In genomic region chr14:122942757-122943474, GRCm38 (mm10) we compare ENCODE assay signal across 13 mouse cellular contexts. TPM values are rescaled to one million over a fixed set of nuclear protein-coding genes. Genes with fewer than 3 reads are reported as not detected.
A peak's percentile ranks its signal among the peaks of the same experiment; 100 is the strongest.
DNase-seq lines count a peak whose midpoint lies in the region; ATAC-seq and TF ChIP-seq lines count a peak whose summit lies in the region.
"Had no signal": no experiment of that assay in that cellular context is flagged by ENCODE, and none has a peak within 500 bp of the region (broad histone marks: within the 10 kb centered on the region; RNA-seq: fewer than 3 reads in every experiment).

No protein-coding gene starts in this region.

- peaks cover 56% of the 10 kb centered on the region for H3K36me3 ChIP-seq in kidney, embryonic 15.5 days
- peaks cover 66% of the 10 kb centered on the region for H3K36me3 ChIP-seq in forebrain, embryonic 10.5 days (replicated peaks)
- peaks cover 9% of the 10 kb centered on the region for H3K36me3 ChIP-seq in forebrain, postnatal 0 days (ENCODE audit: insufficient read depth)
- peaks cover 4% of the 10 kb centered on the region; the same call in 1 of the 2 replicates for H3K36me3 ChIP-seq in limb, embryonic 11.5 days (ENCODE audit: control insufficient read depth, insufficient read depth, low read length)
- H3K36me3 ChIP-seq in heart, embryonic 10.5 days = peaks cover 17% of the 10 kb centered on the region
- no peaks in the 10 kb centered on the region for H3K36me3 ChIP-seq in liver, postnatal 0 days (replicated peaks; ENCODE audit: insufficient read depth, low read length)

- intact Hi-C loops in left cerebral cortex, postnatal 4 days (cut with DNase I) = no loop called here

- H3K4me3 ChIP-seq in kidney, embryonic 15.5 days (replicated peaks) = no peak overlapping the region
- no peak overlapping the region for H3K4me3 ChIP-seq in forebrain, embryonic 10.5 days
- H3K4me3 ChIP-seq in forebrain, postnatal 0 days (ENCODE audit: low read depth, low read length) = no peak overlapping the region
- no peak overlapping the region for H3K4me3 ChIP-seq in limb, embryonic 11.5 days (ENCODE audit: low read depth, low read length)
- H3K4me3 ChIP-seq in heart, embryonic 10.5 days = no peak overlapping the region
- H3K4me3 ChIP-seq in liver, postnatal 0 days (ENCODE audit: low read depth, low read length) = no peak overlapping the region
- H3K4me3 ChIP-seq: embryonic facial prominence, embryonic 15.5 days; heart, embryonic 15.5 days had no signal

- H3K27ac ChIP-seq in kidney, embryonic 15.5 days = no peak overlapping the region
- H3K27ac ChIP-seq in forebrain, embryonic 10.5 days = no peak overlapping the region
- H3K27ac ChIP-seq in forebrain, postnatal 0 days (ENCODE audit: low read depth, low read length) = no peak overlapping the region
- no peak overlapping the region for H3K27ac ChIP-seq in limb, embryonic 11.5 days (replicated peaks; ENCODE audit: low read depth, low read length)
- no peak overlapping the region for H3K27ac ChIP-seq in heart, embryonic 10.5 days
- H3K27ac ChIP-seq in liver, postnatal 0 days (ENCODE audit: low read depth) = no peak overlapping the region
- H3K27ac ChIP-seq: embryonic facial prominence, embryonic 15.5 days; heart, embryonic 15.5 days had no signal

- ATAC-seq in kidney, embryonic 15.5 days (replicated peaks; ENCODE audit: low FRiP score) = peak; percentile 92
- peak; percentile 89 for ATAC-seq in forebrain, postnatal 0 days
- peak; percentile 71; the same call in 1 of the 2 replicates for ATAC-seq in limb, embryonic 11.5 days (ENCODE audit: insufficient number of reproducible peaks, low FRiP score, low TSS enrichment, low read depth)
- no peak for ATAC-seq in liver, postnatal 0 days

- WGBS in kidney, embryonic 15.5 days = 17% methylated on average over 4 of the region's 4 CpGs
- 51% methylated on average over 4 of the region's 4 CpGs for WGBS in forebrain, embryonic 10.5 days
- WGBS in forebrain, postnatal 0 days = 22% methylated on average over 4 of the region's 4 CpGs
- 19% methylated on average over 4 of the region's 4 CpGs for WGBS in limb, embryonic 11.5 days
- WGBS in heart, embryonic 10.5 days = 82% methylated on average over 4 of the region's 4 CpGs
- 88% methylated on average over 4 of the region's 4 CpGs for whole genome bisulfite sequencing in liver, postnatal 0 days (ENCODE audit: insufficient replicate concordance)

- TF ChIP-seq CTCF in forebrain, postnatal 0 days (IDR thresholded peaks at IDR 0.05; ENCODE audit: low read depth) = no peak
- no peak for TF ChIP-seq CTCF in liver, postnatal 0 days (IDR thresholded peaks at IDR 0.05; ENCODE audit: low read depth)

- H3K27me3 ChIP-seq in kidney, embryonic 15.5 days = no peaks in the 10 kb centered on the region; the same call in 1 of the 2 replicates
- peaks cover 4% of the 10 kb centered on the region; the same call in 1 of the 2 replicates for H3K27me3 ChIP-seq in forebrain, embryonic 10.5 days (ENCODE audit: poor library complexity, severe bottlenecking)
- no peaks in the 10 kb centered on the region for H3K27me3 ChIP-seq in forebrain, postnatal 0 days (ENCODE audit: insufficient read depth, low read length)
- no peaks in the 10 kb centered on the region for H3K27me3 ChIP-seq in limb, embryonic 11.5 days (ENCODE audit: control insufficient read depth, insufficient read depth, low read length)
- no peaks in the 10 kb centered on the region for H3K27me3 ChIP-seq in heart, embryonic 10.5 days (ENCODE audit: insufficient read depth, poor library complexity, severe bottlenecking)
- H3K27me3 ChIP-seq in liver, postnatal 0 days (ENCODE audit: insufficient read depth, low read length) = no peaks in the 10 kb centered on the region
- H3K27me3 ChIP-seq: embryonic facial prominence, embryonic 15.5 days; heart, embryonic 15.5 days had no signal

- no peak overlapping the region for H3K4me2 ChIP-seq in kidney, embryonic 15.5 days
- H3K4me2 ChIP-seq in forebrain, postnatal 0 days (ENCODE audit: low read depth) = no peak overlapping the region
- H3K4me2 ChIP-seq in limb, embryonic 11.5 days (ENCODE audit: low read depth, severe bottlenecking) = no peak overlapping the region
- H3K4me2 ChIP-seq in liver, postnatal 0 days (ENCODE audit: low read depth, low read length) = no peak overlapping the region
- H3K4me2 ChIP-seq: embryonic facial prominence, embryonic 15.5 days; heart, embryonic 15.5 days; lung, embryonic 14.5 days had no signal

- H3K4me1 ChIP-seq in kidney, embryonic 15.5 days = peaks cover 11% of the 10 kb centered on the region
- peaks cover 29% of the 10 kb centered on the region for H3K4me1 ChIP-seq in forebrain, embryonic 10.5 days
- H3K4me1 ChIP-seq in forebrain, postnatal 0 days (ENCODE audit: insufficient read depth) = no peaks in the 10 kb centered on the region
- H3K4me1 ChIP-seq in limb, embryonic 11.5 days (ENCODE audit: control insufficient read depth, insufficient read depth, low read length) = no peaks in the 10 kb centered on the region; the same call in 1 of the 2 replicates
- H3K4me1 ChIP-seq in heart, embryonic 10.5 days = no peaks in the 10 kb centered on the region
- H3K4me1 ChIP-seq in liver, postnatal 0 days (ENCODE audit: insufficient read depth) = no peaks in the 10 kb centered on the region
- H3K4me1 ChIP-seq: embryonic facial prominence, embryonic 15.5 days; heart, embryonic 15.5 days had no signal

- H3K9ac ChIP-seq in kidney, embryonic 15.5 days = no peak overlapping the region
- H3K9ac ChIP-seq in forebrain, postnatal 0 days = no peak overlapping the region
- no peak overlapping the region for H3K9ac ChIP-seq in limb, embryonic 11.5 days (ENCODE audit: low read length)
- H3K9ac ChIP-seq in liver, postnatal 0 days (replicated peaks) = no peak overlapping the region
- H3K9ac ChIP-seq: embryonic facial prominence, embryonic 15.5 days; heart, embryonic 15.5 days; lung, embryonic 14.5 days had no signal

- no peak for TF ChIP-seq EP300 in liver, postnatal 0 days (IDR thresholded peaks at IDR 0.05; ENCODE audit: low read depth)

- no peak for DNase-seq in kidney, adult 18-20 months
- DNase-seq in forebrain, embryonic 10.5 days (ENCODE audit: extremely low spot score, low spot score) = peak; percentile 53
- DNase-seq in forebrain, postnatal 0 days = peak; percentile 17
- DNase-seq in limb, embryonic 11.5 days (ENCODE audit: low spot score) = peak; percentile 44
- DNase-seq in left cerebral cortex, postnatal 4 days = no peak
- no peak for DNase-seq in heart, embryonic 10.5 days (ENCODE audit: low spot score)
- DNase-seq in liver, postnatal 0 days = no peak
- DNase-seq: adrenal gland, postnatal 14 days; cerebellum, adult 18-20 months; lung, embryonic 14.5 days had no signal

- no peaks in the 10 kb centered on the region for H3K9me3 ChIP-seq in kidney, embryonic 15.5 days (replicated peaks)
- no peaks in the 10 kb centered on the region for H3K9me3 ChIP-seq in forebrain, embryonic 10.5 days
- H3K9me3 ChIP-seq in forebrain, postnatal 0 days (ENCODE audit: low read length) = no peaks in the 10 kb centered on the region
- no peaks in the 10 kb centered on the region for H3K9me3 ChIP-seq in limb, embryonic 11.5 days (ENCODE audit: control insufficient read depth, low read length)
- no peaks in the 10 kb centered on the region for H3K9me3 ChIP-seq in heart, embryonic 10.5 days
- no peaks in the 10 kb centered on the region for H3K9me3 ChIP-seq in liver, postnatal 0 days (ENCODE audit: low read length)
- H3K9me3 ChIP-seq: embryonic facial prominence, embryonic 15.5 days; heart, embryonic 15.5 days had no signal

RNA-seq across cellular contexts. Expression of gene Ggact, which starts 29.4 kb away (rescaled TPM):
- 17.0 and 17.3 TPM in 2 replicates for polyA plus RNA-seq in kidney, embryonic 15.5 days (2015; fragmentation: Nextera tagmentation; extraction: Ambion mirVana)
- polyA plus RNA-seq in forebrain, embryonic 10.5 days (2016; fragmentation: Nextera tagmentation; extraction: Ambion mirVana) = 5.9 and 7.4 TPM in 2 replicates
- 16.4 and 18.8 TPM in 2 replicates for total RNA-seq in forebrain, postnatal 0 days (2014; rRNA removed)
- polyA plus RNA-seq in forebrain, postnatal 0 days (2015; fragmentation: Nextera tagmentation; extraction: Ambion mirVana) = 16.1 and 19.2 TPM in 2 replicates
- polyA plus RNA-seq in limb, embryonic 11.5 days (2014; fragmentation: Nextera tagmentation; extraction: Ambion mirVana) = 8.5 and 10.5 TPM in 2 replicates
- total RNA-seq in left cerebral cortex, postnatal 4 days (2021) = 10 to 100 TPM; 11.4 to 11.5 TPM
- polyA plus RNA-seq in heart, embryonic 10.5 days (2016; fragmentation: Nextera tagmentation; extraction: Ambion mirVana) = 10.8 and 11.0 TPM in 2 replicates
- polyA plus RNA-seq in liver, postnatal 0 days (2015; fragmentation: Nextera tagmentation; extraction: Ambion mirVana) = 74.0 and 78.4 TPM in 2 replicates

RNA-seq across cellular contexts. Expression of gene Tmtc4, which starts 40.9 kb away (rescaled TPM):
- 37.2 and 37.9 TPM in 2 replicates for polyA plus RNA-seq in kidney, embryonic 15.5 days (2015; fragmentation: Nextera tagmentation; extraction: Ambion mirVana)
- 23.5 and 26.3 TPM in 2 replicates for polyA plus RNA-seq in forebrain, embryonic 10.5 days (2016; fragmentation: Nextera tagmentation; extraction: Ambion mirVana)
- 48.5 and 51.8 TPM in 2 replicates for total RNA-seq in forebrain, postnatal 0 days (2014; rRNA removed)
- polyA plus RNA-seq in forebrain, postnatal 0 days (2015; fragmentation: Nextera tagmentation; extraction: Ambion mirVana) = 27.7 and 30.1 TPM in 2 replicates
- polyA plus RNA-seq in limb, embryonic 11.5 days (2014; fragmentation: Nextera tagmentation; extraction: Ambion mirVana) = 31.7 and 36.3 TPM in 2 replicates
- total RNA-seq in left cerebral cortex, postnatal 4 days (2021) = 10 to 100 TPM; 75.4 to 82.8 TPM
- polyA plus RNA-seq in heart, embryonic 10.5 days (2016; fragmentation: Nextera tagmentation; extraction: Ambion mirVana) = 22.8 and 23.2 TPM in 2 replicates
- polyA plus RNA-seq in liver, postnatal 0 days (2015; fragmentation: Nextera tagmentation; extraction: Ambion mirVana) = 1.5 and 1.8 TPM in 2 replicates

Comparison
In these comparisons a context has a peak if more than half of its experiments do, and no peak if none do; other contexts are left out.
1. DNase-seq: peak in forebrain, embryonic 10.5 days (single experiment), forebrain, postnatal 0 days (single experiment) and limb, embryonic 11.5 days (single experiment); none in kidney, adult 18-20 months (single experiment), left cerebral cortex, postnatal 4 days (single experiment), heart, embryonic 10.5 days (single experiment) and liver, postnatal 0 days (single experiment).